Mouse (Mus musculus): ENCODE data around the gene Ttyh3. TPM values are rescaled to one million over a fixed set of nuclear protein-coding genes. Genes with fewer than 3 reads are reported as not detected.

Ttyh3 gene
- polyA plus RNA-seq, 1 experiment, result 139 TPM

DNA sequence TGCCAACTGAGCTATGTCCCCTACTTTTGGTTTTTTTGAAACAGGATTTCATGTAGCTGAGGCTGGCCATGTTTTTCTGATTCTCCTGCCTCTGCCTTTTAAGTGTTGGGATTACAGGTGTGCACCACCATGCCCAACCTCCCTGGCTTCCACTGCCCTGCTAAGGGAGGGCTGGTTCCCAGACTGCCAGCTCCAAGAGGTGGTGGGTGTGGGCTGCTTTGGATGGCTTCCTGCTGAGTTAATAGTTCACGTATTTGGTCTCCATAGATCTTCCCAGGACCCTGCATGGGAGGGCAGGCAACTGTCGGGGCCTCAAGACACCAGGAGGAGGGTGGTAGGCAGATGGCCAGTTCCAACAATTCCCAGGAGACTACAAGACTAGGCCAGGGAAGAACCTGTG lies 46.3 kb downstream of the Ttyh3 start:
- Histone ChIP-seq H3K36me3 (ENCODE audit: control insufficient read depth, insufficient read depth, low read length) (no peaks in the 10 kb centered on the region), H3K27ac (ENCODE audit: control insufficient read depth, insufficient read depth, low read length) (no peak overlapping the region), H3K4me3 (ENCODE audit: control insufficient read depth, insufficient read depth, low read length) (no peak overlapping the region), H3K27me3 (ENCODE audit: control insufficient read depth, insufficient read depth, low read length) (peaks cover 5% of the 10 kb centered on the region; the same call in 1 of the 2 replicates), H3K4me1 (replicated peaks; ENCODE audit: control insufficient read depth, insufficient read depth, low read length) (peaks cover 23% of the 10 kb centered on the region)
- no peak for TF ChIP-seq POLR2A (IDR thresholded peaks at IDR 0.05; ENCODE audit: control insufficient read depth, extremely low read depth, insufficient read depth, low read length, poor library complexity)
- TF ChIP-seq CTCF (IDR thresholded peaks at IDR 0.05; ENCODE audit: borderline replicate concordance, control insufficient read depth, extremely low read depth, insufficient read depth, low read length, poor library complexity), result no peak
- WGBS, result 89% methylated on average over 2 of the region's 2 CpGs
- DNase-seq, result no peak

- no peak for TF ChIP-seq CTCF (IDR thresholded peaks at IDR 0.05; ENCODE audit: borderline replicate concordance, control insufficient read depth, extremely low read depth, insufficient read depth, low read length, poor library complexity)
- TF ChIP-seq POLR2A (IDR thresholded peaks at IDR 0.05; ENCODE audit: control insufficient read depth, extremely low read depth, insufficient read depth, low read length, poor library complexity), result no peak
- Histone ChIP-seq H3K27me3 (ENCODE audit: control insufficient read depth, insufficient read depth, low read length) (peaks cover 4% of the 10 kb centered on the region; the same call in 1 of the 2 replicates), H3K4me3 (ENCODE audit: control insufficient read depth, insufficient read depth, low read length) (no peak overlapping the region), H3K36me3 (ENCODE audit: control insufficient read depth, insufficient read depth, low read length) (no peaks in the 10 kb centered on the region), H3K4me1 (replicated peaks; ENCODE audit: control insufficient read depth, insufficient read depth, low read length) (peaks cover 23% of the 10 kb centered on the region), H3K27ac (ENCODE audit: control insufficient read depth, insufficient read depth, low read length) (no peak overlapping the region)
- DNase-seq, result no peak
- 94% methylated on average over 12 of the region's 12 CpGs for WGBS
Observed at GRCm38 (mm10) chr5:140601712-140602111, 47.1 kb downstream of the Ttyh3 start.

DNA sequence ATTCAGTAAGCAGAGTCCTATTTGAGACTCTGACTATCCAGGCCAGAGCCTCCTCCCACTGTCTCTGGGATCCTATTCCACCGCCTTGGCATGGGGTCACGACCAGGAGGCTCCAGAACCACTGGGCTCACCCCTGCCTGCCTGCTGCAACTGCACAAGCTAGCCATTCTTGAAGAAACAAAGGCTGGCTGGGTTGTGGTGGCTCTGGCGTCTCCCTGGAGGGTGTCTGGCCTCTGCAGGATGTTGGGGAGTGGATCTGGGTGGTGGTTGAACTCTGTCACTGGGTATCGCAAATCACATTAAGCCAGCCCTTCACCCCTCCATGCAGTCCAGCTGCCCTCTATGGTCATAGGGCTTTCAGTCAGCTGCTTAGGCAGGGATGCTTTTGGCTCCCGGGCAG lies 48.9 kb downstream of the Ttyh3 start:
- H3K4me1 ChIP-seq (replicated peaks; ENCODE audit: control insufficient read depth, insufficient read depth, low read length), result peaks cover 35% of the 10 kb centered on the region

GRCm38 (mm10) chr5:140597787-140598186 lies 51.0 kb downstream of the Ttyh3 start:
- no peaks in the 10 kb centered on the region for H3K36me3 ChIP-seq (ENCODE audit: control insufficient read depth, insufficient read depth, low read length)
- H3K4me1 ChIP-seq (replicated peaks; ENCODE audit: control insufficient read depth, insufficient read depth, low read length), result peaks cover 37% of the 10 kb centered on the region
- TF ChIP-seq POLR2A (IDR thresholded peaks at IDR 0.05; ENCODE audit: control insufficient read depth, extremely low read depth, insufficient read depth, low read length, poor library complexity) (no peak), CTCF (IDR thresholded peaks at IDR 0.05; ENCODE audit: borderline replicate concordance, control insufficient read depth, extremely low read depth, insufficient read depth, low read length, poor library complexity) (no peak)
- no peak for DNase-seq
- no peaks in the 10 kb centered on the region for H3K27me3 ChIP-seq (ENCODE audit: control insufficient read depth, insufficient read depth, low read length)
- no peak overlapping the region for H3K4me3 ChIP-seq (ENCODE audit: control insufficient read depth, insufficient read depth, low read length)
- WGBS, result 11% methylated on average over 4 of the region's 4 CpGs
- H3K27ac ChIP-seq (ENCODE audit: control insufficient read depth, insufficient read depth, low read length), result peak overlapping the region; percentile 11; the same call in 1 of the 2 replicates

More for the DNA sequence above, 48.9 kb downstream of the Ttyh3 start:
- no peak for TF ChIP-seq CTCF (IDR thresholded peaks at IDR 0.05; ENCODE audit: borderline replicate concordance, control insufficient read depth, extremely low read depth, insufficient read depth, low read length, poor library complexity)
- Histone ChIP-seq H3K36me3 (ENCODE audit: control insufficient read depth, insufficient read depth, low read length) (no peaks in the 10 kb centered on the region), H3K4me3 (ENCODE audit: control insufficient read depth, insufficient read depth, low read length) (no peak overlapping the region), H3K27me3 (ENCODE audit: control insufficient read depth, insufficient read depth, low read length) (no peaks in the 10 kb centered on the region; the same call in 1 of the 2 replicates), H3K27ac (ENCODE audit: control insufficient read depth, insufficient read depth, low read length) (no peak overlapping the region)
- DNase-seq, result no peak
- WGBS, result 88% methylated on average over 5 of the region's 5 CpGs

- DNase-seq, result peak; percentile 65
- Histone ChIP-seq H3K27me3 (ENCODE audit: control insufficient read depth, insufficient read depth, low read length) (no peaks in the 10 kb centered on the region), H3K36me3 (ENCODE audit: control insufficient read depth, insufficient read depth, low read length) (no peaks in the 10 kb centered on the region), H3K27ac (ENCODE audit: control insufficient read depth, insufficient read depth, low read length) (peak overlapping the region; percentile 80), H3K4me3 (ENCODE audit: control insufficient read depth, insufficient read depth, low read length) (peak overlapping the region; percentile 8), H3K4me1 (replicated peaks; ENCODE audit: control insufficient read depth, insufficient read depth, low read length) (peaks cover 37% of the 10 kb centered on the region)
- WGBS, result 5% methylated on average over 18 of the region's 18 CpGs
- TF ChIP-seq POLR2A (IDR thresholded peaks at IDR 0.05; ENCODE audit: control insufficient read depth, extremely low read depth, insufficient read depth, low read length, poor library complexity) (no peak), CTCF (IDR thresholded peaks at IDR 0.05; ENCODE audit: borderline replicate concordance, control insufficient read depth, extremely low read depth, insufficient read depth, low read length, poor library complexity) (peak; percentile 22; the same call in 1 of the 2 replicates)
Observed at GRCm38 (mm10) chr5:140596927-140597588, 51.8 kb downstream of the Ttyh3 start.

DNA sequence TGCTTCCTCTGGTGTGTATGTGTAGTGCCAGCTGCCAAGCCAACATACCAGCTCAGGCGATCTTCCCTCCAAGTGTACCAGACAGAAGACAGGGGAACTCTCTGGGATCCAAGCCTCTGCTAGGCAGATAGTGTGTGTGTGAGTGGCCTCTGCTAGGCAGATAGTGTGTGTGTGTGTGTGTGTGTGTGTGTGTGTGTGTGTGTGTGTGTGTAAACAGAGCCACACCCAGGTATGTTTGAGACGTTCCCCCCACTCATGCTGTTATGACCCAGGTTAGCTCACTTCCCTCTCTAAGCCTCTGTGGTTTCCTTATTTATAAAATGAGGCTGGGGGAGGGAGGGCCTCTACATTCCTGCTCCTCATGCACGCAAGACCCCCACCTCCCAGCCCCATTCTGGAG lies 52.4 kb downstream of the Ttyh3 start:
- WGBS, result 8% methylated on average over 3 of the region's 3 CpGs
- Histone ChIP-seq H3K27ac (ENCODE audit: control insufficient read depth, insufficient read depth, low read length) (peak overlapping the region; percentile 80), H3K36me3 (ENCODE audit: control insufficient read depth, insufficient read depth, low read length) (no peaks in the 10 kb centered on the region), H3K27me3 (ENCODE audit: control insufficient read depth, insufficient read depth, low read length) (no peaks in the 10 kb centered on the region), H3K4me3 (ENCODE audit: control insufficient read depth, insufficient read depth, low read length) (peak overlapping the region; percentile 9), H3K4me1 (replicated peaks; ENCODE audit: control insufficient read depth, insufficient read depth, low read length) (peaks cover 37% of the 10 kb centered on the region)
- no peak for DNase-seq
- no peak for TF ChIP-seq POLR2A (IDR thresholded peaks at IDR 0.05; ENCODE audit: control insufficient read depth, extremely low read depth, insufficient read depth, low read length, poor library complexity)

- H3K27me3 ChIP-seq (ENCODE audit: control insufficient read depth, insufficient read depth, low read length), result no peaks in the 10 kb centered on the region
- no peaks in the 10 kb centered on the region for H3K36me3 ChIP-seq (ENCODE audit: control insufficient read depth, insufficient read depth, low read length)
- H3K27ac ChIP-seq (ENCODE audit: control insufficient read depth, insufficient read depth, low read length), result no peak overlapping the region; the same call in 1 of the 2 replicates
- DNase-seq, result no peak
- H3K4me1 ChIP-seq (replicated peaks; ENCODE audit: control insufficient read depth, insufficient read depth, low read length), result peaks cover 37% of the 10 kb centered on the region
- 81% methylated on average over 5 of the region's 5 CpGs for WGBS
- H3K4me3 ChIP-seq (ENCODE audit: control insufficient read depth, insufficient read depth, low read length), result no peak overlapping the region
- no peak for TF ChIP-seq CTCF (IDR thresholded peaks at IDR 0.05; ENCODE audit: borderline replicate concordance, control insufficient read depth, extremely low read depth, insufficient read depth, low read length, poor library complexity)
- no peak for TF ChIP-seq POLR2A (IDR thresholded peaks at IDR 0.05; ENCODE audit: control insufficient read depth, extremely low read depth, insufficient read depth, low read length, poor library complexity)
Observed at GRCm38 (mm10) chr5:140594846-140595245, 54.0 kb downstream of the Ttyh3 start.

All from thymus, adult 2 months (tissue).